Mouse (Mus musculus): ENCODE results near the gene Csad. TPM values are rescaled to one million over a fixed set of nuclear protein-coding genes. Genes with fewer than 3 reads are reported as not detected.

Gene Csad
- total RNA-seq, 2 experiments from 2014 or later = 6.3 to 6.4 TPM

DNA sequence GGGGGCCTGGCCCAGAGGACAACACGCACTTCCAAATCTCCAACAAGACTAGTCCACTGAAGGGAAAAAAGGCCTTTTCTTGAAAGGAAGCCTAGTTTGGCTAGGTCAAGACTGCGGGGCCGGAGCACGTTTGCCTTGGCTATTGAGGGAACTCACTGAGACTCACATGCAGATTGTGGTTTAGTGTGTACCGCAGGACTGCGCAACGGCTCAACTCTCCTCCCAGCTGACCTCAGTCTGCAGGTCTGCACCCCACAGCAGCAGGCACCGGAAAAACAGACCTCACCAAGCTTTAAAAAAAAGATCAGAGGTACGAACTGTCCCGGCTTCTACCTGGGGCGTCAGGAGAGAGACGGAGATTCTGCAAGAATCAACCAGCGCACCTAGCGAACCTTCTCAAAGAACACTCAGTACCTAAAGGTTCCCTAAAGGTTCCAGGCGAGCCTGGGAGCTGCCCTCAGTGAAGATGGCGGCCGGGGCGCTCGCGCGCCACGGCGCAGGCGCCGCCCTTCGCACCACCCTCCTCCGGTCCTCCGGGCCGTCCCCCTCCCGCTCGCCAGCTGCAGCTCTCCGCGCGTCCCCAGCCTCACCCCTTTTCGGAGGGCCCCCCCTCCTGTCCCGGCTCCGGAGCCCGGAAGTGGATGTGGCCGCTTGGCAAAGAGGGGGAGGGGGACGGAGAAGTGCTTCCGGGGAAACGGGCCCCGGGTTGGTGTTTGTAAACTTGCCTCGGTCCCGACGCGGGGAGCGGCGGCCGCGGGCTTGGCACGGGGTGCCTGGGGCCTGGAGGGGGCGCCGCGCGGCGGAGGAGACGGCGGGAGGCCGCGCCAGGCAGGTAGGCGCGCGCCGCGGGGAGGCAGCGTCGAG is 1.3 kb downstream of the Csad start, which contains the start of gene Zfp740:
TSS of gene Zfp740 (plus strand) at position 279 of the 864 bp plus-strand sequence.
- ATAC-seq (replicated peaks; ENCODE audit: poor library complexity) = peak; percentile 90

DNA sequence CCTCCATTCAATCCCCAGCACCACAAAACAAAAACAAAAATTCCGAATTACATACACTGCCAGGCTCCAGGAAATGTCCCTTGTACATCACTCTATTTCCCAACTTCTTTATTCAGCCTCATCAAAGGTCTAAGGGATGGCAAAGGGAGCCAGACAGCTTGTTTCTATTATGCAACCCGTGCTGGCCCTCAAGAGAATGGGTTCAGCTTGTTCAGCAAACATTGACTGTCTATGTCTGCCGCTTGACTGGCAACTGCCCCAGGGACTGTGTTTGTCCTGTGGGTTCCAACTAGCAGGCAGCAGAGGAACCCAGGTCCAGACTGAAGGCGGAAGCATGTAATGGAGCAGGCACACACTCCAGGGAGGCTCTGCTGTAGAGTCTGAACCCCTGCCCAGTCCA is 5.7 kb downstream of the Csad start:
- no peak for ATAC-seq (replicated peaks; ENCODE audit: poor library complexity)

DNA sequence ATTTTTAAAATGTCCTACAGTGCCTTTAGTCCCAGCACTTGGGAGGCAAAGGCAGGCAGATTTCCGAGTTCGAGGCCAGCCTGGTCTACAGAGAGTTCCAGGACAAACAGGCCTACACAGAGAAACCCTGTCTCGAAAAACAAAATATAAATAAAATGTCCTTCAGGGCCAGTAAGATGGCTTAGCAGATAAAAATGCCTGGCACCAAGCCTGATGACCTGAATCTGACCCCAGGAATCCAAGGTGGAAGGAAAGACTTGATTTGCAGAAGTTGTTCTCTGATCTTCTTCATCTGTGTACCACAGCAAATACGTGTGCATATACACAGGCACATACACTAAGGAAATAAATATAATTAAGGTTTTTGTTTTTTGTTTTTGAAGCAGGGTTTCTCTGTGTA is 9.2 kb downstream of the Csad start:
- no peak for ATAC-seq (replicated peaks; ENCODE audit: poor library complexity)

DNA sequence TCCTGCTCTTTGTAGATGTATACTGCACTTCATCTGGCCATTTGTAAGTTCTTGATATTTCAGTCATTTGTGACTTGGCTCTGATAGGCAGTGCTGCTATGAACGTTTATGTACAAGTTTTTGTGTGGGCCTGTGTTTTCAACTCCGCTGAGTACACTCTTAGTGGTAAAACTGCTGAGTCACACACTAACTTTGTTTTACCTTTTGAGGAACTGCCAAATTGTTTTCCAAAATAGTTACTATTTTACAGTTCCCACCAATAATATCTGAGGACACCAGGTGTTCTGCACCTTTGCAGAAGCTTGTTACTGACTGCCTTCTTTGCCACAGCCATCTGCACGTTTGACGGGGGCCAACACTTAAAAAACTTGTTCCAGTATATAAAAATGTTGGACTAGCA is 10.1 kb downstream of the Csad start:
- 0 out of 2 replicates have a peak, but pooled peaks have one; percentile 27 for ATAC-seq (replicated peaks; ENCODE audit: poor library complexity)

DNA sequence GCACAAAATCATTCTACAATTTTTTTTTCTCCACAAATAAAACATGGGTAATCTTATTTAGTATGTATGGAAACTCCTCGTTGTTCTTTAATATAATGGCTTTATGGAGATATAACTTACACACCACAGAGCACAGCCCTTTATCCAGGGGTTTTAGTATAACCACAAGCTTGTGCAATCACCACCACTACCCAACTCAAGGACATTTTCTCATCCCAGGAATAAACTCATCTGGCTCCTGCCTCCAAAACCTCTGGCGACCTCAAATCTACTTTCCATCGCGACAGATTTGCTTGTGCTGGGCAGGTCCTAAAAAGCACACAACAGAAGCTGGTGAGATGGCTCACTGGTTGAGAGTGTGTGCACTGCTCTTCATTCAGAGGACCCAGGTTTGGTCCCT is 10.9 kb downstream of the Csad start:
- no peak for ATAC-seq (replicated peaks; ENCODE audit: poor library complexity)

DNA sequence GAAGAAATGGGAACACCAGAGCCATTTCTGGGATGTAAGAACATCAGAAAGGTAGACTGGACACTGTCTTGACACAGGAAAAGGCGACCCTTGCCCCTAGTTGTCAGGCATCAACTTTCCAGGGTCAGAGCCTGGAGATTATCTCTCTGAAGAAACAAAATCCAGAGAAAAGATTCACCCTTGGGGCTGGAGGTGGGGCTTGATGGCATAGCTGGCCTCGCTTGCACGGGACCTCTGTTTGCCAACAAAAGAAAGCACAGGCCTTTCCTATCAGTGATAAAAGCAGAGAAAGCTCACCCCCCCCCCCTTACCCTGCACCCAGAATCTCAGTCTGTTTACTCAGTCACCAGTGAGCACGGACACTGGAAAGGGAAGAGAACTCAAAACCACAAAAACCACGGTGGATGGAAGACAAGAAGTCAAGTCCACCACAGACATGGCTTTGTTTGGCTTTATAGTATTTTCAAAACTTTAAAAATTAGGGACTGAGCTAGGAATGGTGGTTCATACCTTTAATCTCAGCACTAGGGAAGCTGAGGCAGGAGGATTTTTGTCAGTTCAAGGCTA is 11.6 kb downstream of the Csad start:
- ATAC-seq (replicated peaks; ENCODE audit: poor library complexity) = peak; percentile 37; the same call in 1 of the 2 replicates

DNA sequence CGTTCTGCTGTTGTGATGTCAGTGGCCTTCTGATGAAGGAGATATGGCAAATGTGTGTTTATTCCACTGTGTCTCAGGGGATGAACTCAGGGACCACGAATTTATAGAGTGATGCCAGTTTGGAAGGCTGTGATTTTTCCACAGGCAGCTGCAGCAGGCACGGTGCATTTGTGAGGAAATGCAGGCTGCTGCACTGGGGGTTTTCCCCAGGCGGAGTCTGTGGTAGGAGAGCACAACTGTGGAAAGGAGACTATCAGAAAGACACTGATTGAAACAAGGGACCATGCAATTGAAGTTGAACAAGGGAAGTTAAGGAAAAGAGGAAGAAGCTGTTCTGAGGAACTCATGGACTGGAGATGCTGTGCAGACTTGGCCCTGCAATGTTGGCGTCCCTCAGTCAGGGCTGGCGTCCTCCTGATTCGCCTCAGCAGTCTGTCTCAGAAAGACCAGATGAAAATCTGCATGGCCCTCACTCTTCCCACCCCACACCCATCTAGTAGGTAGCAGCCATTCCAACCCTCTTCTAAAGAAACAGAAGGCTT is 12.2 kb downstream of the Csad start:
- ATAC-seq (replicated peaks; ENCODE audit: poor library complexity) = peak; percentile 63

DNA sequence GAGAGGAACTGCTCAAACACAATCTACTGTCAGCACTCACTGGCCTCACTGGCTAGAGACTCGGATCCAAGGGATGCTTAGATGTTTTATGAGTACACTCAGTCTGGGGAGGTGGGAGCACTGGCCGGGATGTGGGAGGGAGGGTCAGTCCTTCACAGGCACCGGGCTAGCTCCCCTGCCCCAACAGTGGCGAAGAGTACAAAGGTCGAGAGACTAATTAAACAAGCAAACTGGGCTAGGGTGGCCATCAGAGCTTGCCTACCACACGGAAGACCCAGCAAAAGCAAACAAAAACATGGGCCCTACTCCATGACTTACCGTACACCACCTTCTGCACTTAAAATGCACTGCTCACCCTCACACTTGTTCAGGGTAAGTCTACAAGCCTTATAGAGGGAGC is 12.8 kb downstream of the Csad start:
- no peak for ATAC-seq (replicated peaks; ENCODE audit: poor library complexity)

DNA sequence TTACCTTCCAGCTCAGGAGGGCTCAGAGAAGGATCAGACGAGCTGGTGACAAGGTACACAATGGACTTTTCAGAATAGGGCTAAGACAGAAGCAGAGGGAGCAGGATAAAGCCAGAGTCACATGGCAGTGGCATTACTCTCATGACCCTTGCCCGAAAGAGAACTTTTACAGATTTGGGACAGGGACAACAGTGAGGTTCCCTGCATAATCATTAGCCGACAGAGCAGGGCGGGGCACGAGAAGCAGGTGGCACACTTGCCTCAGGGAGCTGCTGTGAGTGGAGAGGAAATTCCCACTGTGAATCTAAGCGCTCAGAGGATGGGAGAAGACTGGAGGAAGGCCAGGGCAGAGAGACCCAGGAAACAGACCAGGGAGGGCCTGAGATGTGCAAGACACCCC is 15.6 kb downstream of the Csad start:
- no peak for ATAC-seq (replicated peaks; ENCODE audit: poor library complexity)

DNA sequence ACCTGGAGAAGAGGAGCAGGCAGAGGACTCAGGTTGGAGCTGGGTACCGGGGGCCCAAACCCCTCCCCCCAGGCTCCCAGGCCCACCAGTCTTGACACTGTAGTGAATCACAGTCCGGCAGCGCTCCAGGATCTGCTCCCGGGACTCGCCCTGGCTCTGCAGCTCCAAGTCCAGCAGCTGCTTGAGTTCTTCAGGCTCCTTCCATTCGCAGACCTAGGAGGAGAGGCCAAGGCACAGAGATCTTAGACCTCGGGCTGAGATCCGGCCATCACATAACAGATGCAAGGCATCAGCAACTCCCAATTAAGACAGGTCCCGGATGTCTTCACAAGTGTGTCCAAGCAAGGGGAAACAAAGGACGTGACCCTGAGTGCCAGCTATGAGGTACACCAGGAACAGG is 16.4 kb downstream of the Csad start:
- no peak for ATAC-seq (replicated peaks; ENCODE audit: poor library complexity)

DNA sequence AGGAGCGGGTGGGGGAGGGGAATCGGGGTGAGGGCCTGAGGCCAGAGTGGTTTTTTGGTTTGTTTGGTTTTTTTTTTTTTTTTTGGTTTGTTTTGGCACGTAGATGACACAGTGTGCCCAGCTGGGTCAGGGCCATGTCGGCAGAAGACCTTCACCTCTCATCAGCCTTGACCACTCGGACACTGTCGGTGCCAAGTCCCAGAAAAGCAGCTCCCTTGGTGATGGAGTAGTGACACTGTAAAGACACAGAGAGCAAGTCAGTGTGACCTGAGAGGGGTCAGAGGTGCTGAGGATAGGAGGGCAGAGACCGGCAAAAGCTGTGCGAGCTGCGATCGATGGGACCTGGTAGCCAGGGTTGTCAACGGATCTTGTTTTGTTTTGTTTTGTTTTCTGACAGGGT is 18.3 kb downstream of the Csad start:
- ATAC-seq (replicated peaks; ENCODE audit: poor library complexity) = no peak

DNA sequence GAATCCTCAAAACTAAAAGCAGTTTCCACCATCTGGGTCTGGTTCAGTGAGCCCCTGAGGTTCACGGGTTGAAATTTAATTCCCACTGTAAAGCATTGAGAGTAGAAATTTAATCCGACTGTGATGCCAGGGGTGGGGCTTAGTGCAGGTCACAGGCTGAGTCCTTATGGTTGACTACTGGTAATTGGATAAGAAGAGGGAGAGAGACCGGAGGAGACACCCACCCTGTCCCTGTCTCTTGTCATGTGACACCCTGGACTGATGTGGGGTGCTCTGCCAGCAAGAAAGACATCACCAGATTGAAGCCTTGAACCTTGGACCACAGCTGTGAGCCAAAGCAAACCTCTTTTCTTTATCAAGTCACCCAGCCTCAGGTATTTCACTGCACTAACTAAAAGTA is 21.4 kb downstream of the Csad start:
- no peak for ATAC-seq (replicated peaks; ENCODE audit: poor library complexity)

DNA sequence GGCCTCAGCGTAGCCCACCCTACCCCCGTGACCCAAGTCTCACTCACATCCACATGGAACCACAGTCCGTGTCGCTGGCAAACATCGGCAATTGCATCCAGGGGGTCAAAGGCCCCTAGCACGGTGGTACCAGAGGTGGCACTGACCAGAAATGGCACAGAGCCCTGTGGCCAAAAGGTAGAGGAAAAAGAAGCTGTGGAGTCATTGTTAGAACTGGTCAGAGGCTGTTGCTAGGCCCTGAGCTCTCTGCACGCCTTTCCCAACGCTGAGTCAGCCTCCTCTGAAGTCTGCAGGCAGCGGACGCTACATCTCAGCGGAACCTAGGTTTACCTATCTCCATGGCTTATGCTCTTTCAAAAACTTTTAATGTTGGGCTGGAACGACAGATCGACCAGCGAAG is 24.6 kb downstream of the Csad start:
- no peak for ATAC-seq (replicated peaks; ENCODE audit: poor library complexity)

DNA sequence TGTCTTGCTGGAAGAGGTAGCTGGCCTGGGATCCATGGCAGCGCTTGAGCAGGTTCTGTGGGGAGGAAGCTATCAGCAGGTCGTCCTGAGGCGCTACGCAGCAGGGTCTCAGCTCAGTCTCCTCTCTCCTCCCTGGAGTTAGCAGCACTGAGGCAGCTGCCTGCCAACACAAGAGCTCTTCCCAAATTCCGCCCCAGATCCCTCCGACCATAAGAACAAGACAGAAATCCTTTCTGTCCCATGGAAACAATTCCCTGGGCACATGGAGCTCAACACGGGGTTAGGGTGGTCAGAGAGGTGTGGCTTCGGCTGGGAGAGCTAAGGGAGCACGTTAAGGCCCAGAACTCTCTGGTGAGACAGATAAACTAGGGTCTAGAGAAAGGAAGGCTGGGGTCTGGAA is 25.4 kb downstream of the Csad start:
- ATAC-seq (replicated peaks; ENCODE audit: poor library complexity) = no peak

DNA sequence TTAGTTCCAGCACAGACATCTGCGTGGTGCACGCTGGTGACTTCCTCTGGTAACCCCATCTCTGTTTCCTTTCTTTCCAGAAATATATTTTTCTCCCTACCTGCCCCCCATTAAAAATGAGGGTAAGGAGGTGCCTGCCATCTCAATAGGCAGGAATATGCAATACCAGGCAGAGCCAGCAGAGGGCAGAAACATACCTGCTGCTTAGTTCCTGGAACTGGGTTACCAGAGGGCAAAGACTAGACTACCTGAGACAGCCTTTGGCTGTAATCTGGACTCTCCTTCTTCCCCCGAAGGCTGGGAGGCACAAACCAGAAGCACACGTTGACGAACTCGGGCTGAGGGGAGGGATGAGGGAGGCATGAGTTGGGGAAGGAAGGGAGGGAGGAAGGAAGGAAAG is 26.2 kb downstream of the Csad start:
- peak; percentile 90 for ATAC-seq (replicated peaks; ENCODE audit: poor library complexity)

DNA sequence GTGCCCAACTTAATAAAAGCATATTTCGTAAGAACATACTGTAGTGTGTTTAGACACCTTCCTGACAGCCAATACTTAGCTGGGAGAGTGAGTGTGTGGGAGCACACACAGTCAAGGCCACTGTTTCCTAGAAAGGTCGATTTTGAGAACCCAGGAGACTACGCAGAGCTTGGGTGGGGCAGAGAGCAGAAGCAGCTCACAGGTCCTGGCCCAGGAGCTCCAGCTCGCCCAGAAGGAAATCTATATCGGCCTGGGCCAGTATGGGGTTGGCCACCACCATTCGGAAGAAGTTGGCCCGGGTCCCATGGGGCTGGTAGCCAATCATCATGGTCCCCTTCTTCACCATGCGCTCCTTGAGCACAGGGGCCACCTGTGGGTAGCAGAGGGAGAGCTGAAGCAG is 27.1 kb downstream of the Csad start:
- no peak for ATAC-seq (replicated peaks; ENCODE audit: poor library complexity)

DNA sequence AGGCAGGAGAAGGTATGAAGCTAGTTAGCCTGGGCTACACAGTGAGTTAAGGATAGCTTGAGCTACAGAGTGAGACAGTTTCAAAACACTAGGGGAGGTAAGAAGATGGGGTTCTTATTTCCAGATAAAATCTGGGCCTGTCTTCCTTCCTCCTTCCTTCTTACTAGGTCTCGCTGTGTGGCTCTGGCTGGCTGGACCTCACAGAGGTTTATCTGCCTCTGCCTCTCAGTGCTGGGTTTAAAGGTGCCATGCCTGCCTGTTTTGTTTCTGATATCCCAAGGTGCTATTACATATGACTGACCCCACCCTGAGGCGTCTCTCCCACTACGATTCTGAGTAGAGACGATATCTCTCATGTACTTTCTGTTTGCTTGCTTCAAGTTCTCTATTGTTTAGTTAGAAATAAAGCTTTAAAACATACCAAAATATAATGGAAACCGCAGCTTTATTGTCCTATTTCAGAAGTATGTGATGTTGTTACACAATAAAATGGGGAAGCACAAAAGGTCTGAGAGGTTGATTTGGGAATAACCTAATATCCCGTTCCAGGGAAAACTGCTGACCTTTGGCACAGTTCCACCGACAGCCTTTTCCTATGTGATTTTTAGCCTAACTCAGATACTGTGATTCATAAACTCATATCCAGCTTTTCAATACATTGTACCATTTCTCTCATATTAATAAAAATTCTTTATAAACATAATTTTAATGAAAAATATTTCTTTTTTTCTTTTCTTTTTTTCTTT is 27.8 kb downstream of the Csad start:
- ATAC-seq (replicated peaks; ENCODE audit: poor library complexity) = peak; percentile 47

DNA sequence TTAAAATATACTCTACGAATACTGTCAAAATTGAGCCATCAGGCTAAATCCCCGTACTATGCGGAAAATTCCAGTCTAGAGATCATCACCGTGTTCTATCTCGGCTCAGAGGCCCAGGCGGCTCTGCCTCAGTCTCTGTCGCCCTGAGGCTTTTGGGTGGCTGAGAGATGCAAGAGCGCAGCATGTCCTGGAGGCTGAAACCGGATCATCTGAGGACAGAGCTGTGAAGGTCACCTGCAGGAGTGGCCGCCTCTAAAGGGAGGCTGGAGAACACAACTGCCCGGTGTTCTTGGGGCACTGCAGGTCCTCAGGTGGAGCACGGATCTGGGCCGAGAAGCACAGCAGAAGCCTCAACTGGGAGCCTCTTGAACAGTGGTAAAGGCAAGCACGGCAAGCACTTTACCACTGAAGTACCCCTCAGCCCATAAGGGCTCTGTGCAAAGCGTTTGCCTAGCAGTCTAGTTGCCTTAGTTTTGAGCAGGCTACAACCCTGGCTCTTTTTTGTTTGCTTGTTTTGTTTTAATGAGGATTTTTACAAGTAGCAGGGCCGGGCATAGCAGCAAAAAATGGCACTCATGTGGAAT is 28.7 kb downstream of the Csad start:
- ATAC-seq (replicated peaks; ENCODE audit: poor library complexity) = no peak

DNA sequence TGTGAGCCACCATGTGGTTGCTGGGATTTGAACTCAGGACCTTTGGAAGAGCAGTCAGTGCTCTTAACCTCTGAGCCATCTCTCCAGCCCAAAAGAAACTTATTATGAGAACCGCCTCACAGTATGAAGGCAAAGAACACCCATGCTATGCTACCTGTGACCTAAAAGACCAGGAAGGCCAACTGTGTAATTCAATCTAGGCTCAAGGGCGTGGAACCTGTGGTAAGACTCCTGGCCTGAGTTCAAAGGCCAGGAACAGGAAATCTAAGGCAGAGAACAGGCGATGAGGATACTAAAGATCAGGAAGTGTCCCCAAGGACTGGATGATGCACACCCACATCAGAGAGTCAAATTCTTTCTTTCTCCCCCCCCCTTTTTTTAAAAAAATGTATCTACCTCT is 30.9 kb downstream of the Csad start:
- ATAC-seq (replicated peaks; ENCODE audit: poor library complexity) = no peak

DNA sequence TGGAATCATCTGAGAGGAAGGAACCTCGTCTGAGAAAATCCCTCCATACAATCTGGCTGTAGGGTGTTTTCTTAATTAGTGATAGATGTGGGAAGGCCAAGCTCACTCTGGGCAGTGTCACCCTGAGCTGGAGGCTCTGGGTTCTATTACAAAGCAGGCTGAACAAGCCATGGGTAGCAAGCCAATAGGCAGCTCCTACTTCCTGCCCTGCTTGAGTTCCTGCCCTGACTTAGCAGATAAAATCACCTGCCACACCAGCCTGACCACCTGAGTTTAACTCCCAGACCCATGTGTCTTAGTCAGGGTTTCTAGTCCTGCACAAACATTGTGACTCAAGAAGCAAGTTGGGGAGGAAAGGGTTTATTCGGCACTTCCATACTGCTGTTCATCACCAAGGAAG is 35.5 kb downstream of the Csad start:
- no peak for ATAC-seq (replicated peaks; ENCODE audit: poor library complexity)

DNA sequence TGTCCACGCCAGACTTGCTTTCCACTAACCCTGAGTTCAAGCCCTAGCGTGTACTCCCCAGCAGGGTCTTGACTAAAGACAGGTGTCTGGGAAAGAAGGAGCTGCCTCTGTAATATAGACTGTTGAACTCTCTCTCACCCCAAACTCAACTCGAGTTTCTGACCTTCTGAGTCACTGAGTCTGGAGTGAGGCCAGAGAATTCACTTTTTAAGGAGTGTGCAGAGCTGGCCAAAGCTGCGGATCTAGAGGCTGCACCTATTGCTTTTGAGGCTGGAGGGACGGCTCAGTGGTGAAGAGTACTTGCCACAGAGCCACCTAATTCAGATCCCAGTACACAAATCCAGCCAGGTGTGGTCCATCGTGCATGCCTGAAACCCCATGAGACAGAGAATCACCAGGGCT is 36.9 kb downstream of the Csad start:
- no peak for ATAC-seq (replicated peaks; ENCODE audit: poor library complexity)

Measured in megakaryocyte progenitor cell, adult 5-6 weeks (primary cell).